Comparison of ENCODE assay signal across 25 mouse cellular contexts in the genomic region with DNA sequence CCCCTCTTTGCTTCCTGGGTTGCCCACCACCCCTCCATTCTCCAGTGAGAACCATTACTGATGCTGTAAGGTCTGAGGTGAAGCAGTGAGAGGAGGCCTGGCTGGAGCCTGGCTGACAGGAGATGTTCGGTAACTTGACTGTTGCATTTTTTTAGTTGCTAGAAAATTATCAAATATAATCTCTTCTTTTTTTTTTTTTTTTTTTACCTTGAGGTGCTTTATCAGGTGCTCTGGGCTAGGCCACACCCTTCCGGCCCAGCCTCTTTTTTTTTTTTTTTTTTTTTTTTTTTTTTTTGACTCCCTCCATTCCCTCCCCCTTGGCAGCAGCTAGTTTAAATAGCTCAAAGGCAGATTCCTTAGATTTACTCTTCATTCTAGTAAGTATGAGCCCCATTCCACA. TPM values are rescaled to one million over a fixed set of nuclear protein-coding genes. Genes with fewer than 3 reads are reported as not detected.
A peak's percentile ranks its signal among the peaks of the same experiment; 100 is the strongest.
DNase-seq lines count a peak whose midpoint lies in the region; ATAC-seq and TF ChIP-seq lines count a peak whose summit lies in the region.
"Had no signal": no experiment of that assay in that cellular context is flagged by ENCODE, and none has a peak within 500 bp of the region (broad histone marks: within the 10 kb centered on the region; RNA-seq: fewer than 3 reads in every experiment).

No protein-coding gene starts in this region.

- no peaks in the 10 kb centered on the region for H3K27me3 ChIP-seq in G1E (ENCODE audit: insufficient read depth, low read length)
- H3K27me3 ChIP-seq in liver, embryonic 12.5 days (replicated peaks) = no peaks in the 10 kb centered on the region
- no peaks in the 10 kb centered on the region for H3K27me3 ChIP-seq in forebrain, embryonic 11.5 days (ENCODE audit: control insufficient read depth, insufficient read depth, low read length)
- H3K27me3 ChIP-seq: heart, embryonic 13.5 days; hindbrain, embryonic 12.5 days; kidney, embryonic 15.5 days; midbrain, embryonic 13.5 days; neural tube, embryonic 12.5 days; Patski had no signal

- H3K4me1 ChIP-seq in G1E (ENCODE audit: insufficient read depth, low read depth, low read length) = peaks cover 18% of the 10 kb centered on the region
- peaks cover 34% of the 10 kb centered on the region for H3K4me1 ChIP-seq in liver, embryonic 12.5 days
- H3K4me1 ChIP-seq in forebrain, embryonic 11.5 days (replicated peaks; ENCODE audit: control insufficient read depth, insufficient read depth, low read length) = no peaks in the 10 kb centered on the region
- H3K4me1 ChIP-seq: heart, embryonic 13.5 days; hindbrain, embryonic 12.5 days; kidney, embryonic 15.5 days; limb, embryonic 10.5 days; midbrain, embryonic 13.5 days; neural tube, embryonic 12.5 days had no signal

- no peaks in the 10 kb centered on the region for H3K9me3 ChIP-seq in G1E (replicated peaks)
- no peaks in the 10 kb centered on the region for H3K9me3 ChIP-seq in liver, embryonic 12.5 days (replicated peaks)
- no peaks in the 10 kb centered on the region for H3K9me3 ChIP-seq in forebrain, embryonic 11.5 days (ENCODE audit: control insufficient read depth, low read length)
- H3K9me3 ChIP-seq: heart, embryonic 13.5 days; hindbrain, embryonic 12.5 days; kidney, embryonic 15.5 days; limb, embryonic 10.5 days; midbrain, embryonic 13.5 days; neural tube, embryonic 12.5 days had no signal

- H3K9ac ChIP-seq in liver, embryonic 12.5 days = peak overlapping the region; percentile 49
- H3K9ac ChIP-seq in forebrain, embryonic 11.5 days (ENCODE audit: low read length) = no peak overlapping the region
- H3K9ac ChIP-seq: heart, embryonic 13.5 days; hindbrain, embryonic 12.5 days; kidney, embryonic 15.5 days; midbrain, embryonic 13.5 days; neural tube, embryonic 12.5 days had no signal

- peak overlapping the region; percentile 78 for H3K27ac ChIP-seq in liver, embryonic 12.5 days
- H3K27ac ChIP-seq in forebrain, embryonic 11.5 days (ENCODE audit: low read depth, low read length) = no peak overlapping the region
- H3K27ac ChIP-seq: heart, embryonic 13.5 days; hindbrain, embryonic 12.5 days; kidney, embryonic 15.5 days; limb, embryonic 10.5 days; midbrain, embryonic 13.5 days; neural tube, embryonic 12.5 days had no signal

- WGBS in liver, embryonic 12.5 days (ENCODE audit: insufficient replicate concordance) = 54% methylated on average over 1 of the region's 2 CpGs
- WGBS in forebrain, embryonic 11.5 days = 87% methylated on average over 2 of the region's 2 CpGs

- peaks cover 57% of the 10 kb centered on the region for H3K36me3 ChIP-seq in G1E (replicated peaks)
- peaks cover 31% of the 10 kb centered on the region for H3K36me3 ChIP-seq in liver, embryonic 12.5 days
- no peaks in the 10 kb centered on the region; the same call in 1 of the 2 replicates for H3K36me3 ChIP-seq in forebrain, embryonic 11.5 days (ENCODE audit: control insufficient read depth, insufficient read depth, low read length)

- 0 out of 2 replicates have a peak, but pooled peaks have one; percentile 16 for ATAC-seq in G1E (ENCODE audit: extremely low read depth, insufficient number of reproducible peaks, low FRiP score, poor library complexity, severe bottlenecking)
- peak; percentile 14; the same call in 1 of the 2 replicates for ATAC-seq in liver, embryonic 12.5 days
- ATAC-seq in megakaryocyte progenitor cell, adult 5-6 weeks (replicated peaks; ENCODE audit: poor library complexity) = peak; percentile 33; the same call in 1 of the 2 replicates
- ATAC-seq in forebrain, embryonic 11.5 days (replicated peaks; ENCODE audit: low FRiP score) = no peak
- ATAC-seq in CD4-positive, CD25-positive, alpha-beta regulatory T cell, adult 4 months = no peak
- ATAC-seq: forebrain, embryonic 16.5 days; lung, postnatal 0 days; midbrain, embryonic 13.5 days; Patski had no signal

- no peak for TF ChIP-seq CTCF in G1E (IDR thresholded peaks at IDR 0.05; ENCODE audit: low read depth, low read length)

- H3K4me2 ChIP-seq in liver, embryonic 12.5 days = peak overlapping the region; percentile 15
- H3K4me2 ChIP-seq in forebrain, embryonic 11.5 days (ENCODE audit: low read depth, low read length, severe bottlenecking) = no peak overlapping the region
- H3K4me2 ChIP-seq: heart, embryonic 13.5 days; hindbrain, embryonic 12.5 days; kidney, embryonic 15.5 days; midbrain, embryonic 13.5 days; neural tube, embryonic 12.5 days had no signal

- H3K4me3 ChIP-seq in G1E (ENCODE audit: low read depth, low read length) = no peak overlapping the region
- H3K4me3 ChIP-seq in liver, embryonic 12.5 days = no peak overlapping the region
- no peak overlapping the region for H3K4me3 ChIP-seq in forebrain, embryonic 11.5 days (ENCODE audit: low read depth, low read length)
- H3K4me3 ChIP-seq: heart, embryonic 13.5 days; hindbrain, embryonic 12.5 days; kidney, embryonic 15.5 days; left cerebral cortex, adult 2 months; limb, embryonic 10.5 days; midbrain, embryonic 13.5 days; neural tube, embryonic 12.5 days had no signal

- peak; percentile 7 for DNase-seq in 3T3-L1 (ENCODE audit: low read depth, low spot score)
- DNase-seq in G1E (ENCODE audit: low spot score) = no peak
- DNase-seq in forebrain, embryonic 11.5 days (ENCODE audit: low spot score) = no peak
- no peak for DNase-seq in B cell, adult 2 months
- no peak for DNase-seq in gastrocnemius, postnatal 25 days
- DNase-seq: gastrocnemius, postnatal 10 days; heart, adult 11 months; heart, postnatal 14 days; kidney, adult 11 months; kidney, postnatal 4 days; right cerebral cortex, postnatal 25 days; thymus, postnatal 25 days had no signal

RNA-seq across cellular contexts. Expression of a gene that starts 24.9 kb away (rescaled TPM):
- 2.6 and 3.5 TPM in 2 replicates for total RNA-seq in G1E (2014; fragmentation: Nextera tagmentation)
- 7.5 and 16.0 TPM in 2 replicates for total RNA-seq in G1E (2017)
- 16.5 and 19.3 TPM in 2 replicates for polyA plus RNA-seq in G1E (2012)
- polyA plus RNA-seq in liver, embryonic 12.5 days (2016; fragmentation: Nextera tagmentation; extraction: Ambion mirVana) = 62.2 TPM in 2 replicates
- 1.1 and 1.4 TPM in 2 replicates for total RNA-seq in megakaryocyte progenitor cell, adult 5-6 weeks (2015)
- total RNA-seq in megakaryocyte progenitor cell, adult 5-6 weeks (2017) = 1.8 and 4.6 TPM in 2 replicates
- polyA plus RNA-seq in forebrain, embryonic 11.5 days (2014; fragmentation: Nextera tagmentation; extraction: Ambion mirVana) = 16.9 and 18.9 TPM in 2 replicates
- 1 to 10 TPM in 1 of 2 experiments, under 1 TPM in 1; 0.32 to 1.2 TPM for polyA plus RNA-seq in CD4-positive, CD25-positive, alpha-beta regulatory T cell, adult 4 months (2017; shearing (Covaris generic))
- total RNA-seq in gastrocnemius, postnatal 25 days (2021) = 100 to 1,000 TPM; 130 to 154 TPM

Comparison
In these comparisons a context has a peak if more than half of its experiments do, and no peak if none do; other contexts are left out.
1. ATAC-seq: peak in G1E (single experiment), liver, embryonic 12.5 days (single experiment) and megakaryocyte progenitor cell, adult 5-6 weeks (single experiment); none in forebrain, embryonic 11.5 days (single experiment) and CD4-positive, CD25-positive, alpha-beta regulatory T cell, adult 4 months (single experiment).